Mouse (Mus musculus): ENCODE results near the gene Cdkal1.

GRCm38 (mm10) chr13:29581762-29582700 is 273.4 kb downstream of the Cdkal1 start:
- TF ChIP-seq HCFC1 (IDR thresholded peaks at IDR 0.05; ENCODE audit: borderline replicate concordance, insufficient read depth, low read length) (no peak), MAFK (IDR thresholded peaks at IDR 0.05; ENCODE audit: insufficient read depth, low read depth, low read length) (no peak), ZC3H11A (IDR thresholded peaks at IDR 0.05; ENCODE audit: borderline replicate concordance, low read depth, low read length) (no peak), CHD2 (IDR thresholded peaks at IDR 0.05; ENCODE audit: low read depth, low read length) (no peak)

Measured in ES-E14 (cell line).